Mouse (Mus musculus) midbrain, embryonic 16.5 days (tissue): ENCODE data around the gene Sfr1. TPM values are rescaled to one million over a fixed set of nuclear protein-coding genes. Genes with fewer than 3 reads are reported as not detected.

Experiments used
- ATAC-seq: fragments of 200-750 bp; cut with Nextera tagmentation; 2 replicates; pipeline ENCODE4 v1.8.0; 2017; ENCODE audit warnings: moderate TSS enrichment
- H3K27ac ChIP-seq: fragments of 300-500 bp; sonication (generic); 2 replicates; pipeline ENCODE4 v1.5.1; 2014; ENCODE audit warnings: mild to moderate bottlenecking, low read length, mixed read lengths
- H3K27me3 ChIP-seq: fragments of 300-500 bp; sonication (generic); 2 replicates; pipeline ENCODE4 v1.6.1; 2014; ENCODE audit warnings: low read depth, low read length, mixed read lengths; ENCODE audit not compliant: control insufficient read depth, insufficient read depth
- H3K36me3 ChIP-seq: fragments of 300-500 bp; sonication (generic); 2 replicates; pipeline ENCODE4 v1.6.1; 2014; ENCODE audit warnings: mild to moderate bottlenecking, low read length, moderate library complexity, mixed read lengths; ENCODE audit not compliant: control insufficient read depth, insufficient read depth
- H3K4me1 ChIP-seq: fragments of 300-500 bp; sonication (generic); 2 replicates; pipeline ENCODE4 v1.6.1; 2014; ENCODE audit warnings: mild to moderate bottlenecking, low read length, mixed read lengths; ENCODE audit not compliant: control insufficient read depth, insufficient read depth
- H3K4me2 ChIP-seq: fragments of 300-500 bp; sonication (generic); 2 replicates; pipeline ENCODE4 v1.6.1; 2014; ENCODE audit warnings: mild to moderate bottlenecking, low read length, mixed read lengths
- H3K4me3 ChIP-seq: fragments of 300-500 bp; sonication (generic); 2 replicates; pipeline ENCODE4 v1.5.1; 2014; ENCODE audit warnings: low read depth, mild to moderate bottlenecking, low read length, moderate library complexity, mixed read lengths
- H3K9ac ChIP-seq: fragments of 300-500 bp; sonication (generic); 2 replicates; pipeline ENCODE4 v1.6.1; 2014; ENCODE audit warnings: low read depth, low read length, mixed read lengths
- H3K9me3 ChIP-seq: fragments of 300-500 bp; sonication (generic); replicated peaks from 2 replicates; pipeline ENCODE4 v1.6.1; 2014; ENCODE audit warnings: mild to moderate bottlenecking, low read length, mixed read lengths; ENCODE audit not compliant: control insufficient read depth, poor library complexity, severe bottlenecking
- WGBS: fragments of 180-500 bp; shearing (Covaris S2); extraction: QIAGEN DNeasy Blood & Tissue Kit; methylation state at CpG from one replicate; pipeline ENCODE4 v1.1.7; 2014; 5-methylcytosine and 5-hydroxymethylcytosine counted together
- polyA plus RNA-seq: library from polyadenylated mRNA; unstranded; fragments of >200 nt; fragmentation: Nextera tagmentation; extraction: Ambion mirVana; gene quantifications from 2 replicates; pipeline ENCODE4 v1.2.1, GENCODE M21; 2015

Sfr1 gene
- polyA plus RNA-seq, 1 experiment from 2014 or later = 156 TPM

- H3K9me3 ChIP-seq = no peaks in the 10 kb centered on the region
- no peaks in the 10 kb centered on the region for H3K27me3 ChIP-seq
- H3K4me1 ChIP-seq = peaks cover 9% of the 10 kb centered on the region; the same call in 1 of the 2 replicates
- H3K4me2 ChIP-seq = peak overlapping the region; percentile 72
- peak overlapping the region; percentile 96 for H3K27ac ChIP-seq
- WGBS = 1% methylated on average over 12 of the region's 12 CpGs
- H3K4me3 ChIP-seq = peak overlapping the region; percentile 83
- peak overlapping the region; percentile 78 for H3K9ac ChIP-seq
- peaks cover 18% of the 10 kb centered on the region for H3K36me3 ChIP-seq
- peak; percentile 74 for ATAC-seq
Measured at GRCm38 (mm10) chr19:47730691-47731070, 801 bp upstream of the Sfr1 start.

DNA sequence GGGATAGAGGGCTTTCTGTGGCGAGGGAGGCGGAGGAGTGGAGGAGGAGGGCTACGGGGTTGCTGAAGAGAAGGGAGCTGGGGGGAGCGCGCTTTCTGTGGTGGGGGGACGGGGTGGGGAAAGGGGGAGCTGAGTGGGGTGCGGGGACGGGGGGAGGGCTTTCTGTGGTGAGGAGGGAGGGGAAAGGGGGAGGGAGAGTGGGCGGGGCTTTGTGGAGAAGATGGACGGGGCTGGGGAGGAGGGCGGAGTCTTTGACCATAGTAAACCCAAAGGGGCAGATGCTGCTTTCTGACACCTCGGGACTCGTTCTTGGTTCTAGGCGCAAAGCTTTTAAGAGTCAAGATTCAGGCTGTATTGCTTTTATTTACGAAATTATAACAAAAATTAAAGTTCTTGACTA, 449 bp downstream of the Sfr1 start:
- ATAC-seq = no peak
- Histone ChIP-seq H3K9ac (peak overlapping the region; percentile 78), H3K36me3 (peaks cover 26% of the 10 kb centered on the region), H3K27me3 (no peaks in the 10 kb centered on the region), H3K4me1 (peaks cover 9% of the 10 kb centered on the region; the same call in 1 of the 2 replicates), H3K9me3 (no peaks in the 10 kb centered on the region), H3K4me2 (peak overlapping the region; percentile 59), H3K4me3 (peak overlapping the region; percentile 83), H3K27ac (peak overlapping the region; percentile 96)
- WGBS = 1% methylated on average over 11 of the region's 15 CpGs

- Histone ChIP-seq H3K27me3 (no peaks in the 10 kb centered on the region), H3K9me3 (no peaks in the 10 kb centered on the region), H3K4me3 (no peak overlapping the region), H3K4me1 (no peaks in the 10 kb centered on the region), H3K9ac (no peak overlapping the region), H3K4me2 (no peak overlapping the region), H3K27ac (no peak overlapping the region), H3K36me3 (no peaks in the 10 kb centered on the region)
- WGBS = 100% methylated on average over 2 of the region's 2 CpGs
- ATAC-seq = no peak
Measured at GRCm38 (mm10) chr19:47747072-47747471, 15.6 kb downstream of the Sfr1 start.

DNA sequence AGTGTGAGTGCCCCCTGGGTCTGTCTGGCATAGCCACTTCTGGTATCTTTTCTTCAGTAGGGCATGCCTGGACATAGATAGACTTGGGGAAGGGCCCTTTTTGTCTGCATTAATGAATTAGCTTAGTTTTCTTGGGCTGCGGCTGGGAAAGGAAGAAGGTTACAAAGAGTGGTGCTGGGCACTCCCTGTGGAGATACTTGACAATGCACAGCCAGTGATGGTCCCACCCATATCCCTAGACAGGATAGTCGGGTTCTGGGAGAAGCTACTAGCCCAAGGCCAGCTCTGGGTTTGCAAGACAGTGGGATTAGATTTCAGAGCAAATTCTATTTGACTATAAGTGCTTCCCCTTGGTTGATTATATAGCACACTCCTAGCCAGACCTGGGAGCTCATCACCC, 17.5 kb downstream of the Sfr1 start:
- Histone ChIP-seq H3K4me1 (no peaks in the 10 kb centered on the region), H3K9me3 (no peaks in the 10 kb centered on the region), H3K4me3 (no peak overlapping the region), H3K9ac (no peak overlapping the region), H3K27ac (no peak overlapping the region), H3K36me3 (no peaks in the 10 kb centered on the region), H3K4me2 (no peak overlapping the region), H3K27me3 (no peaks in the 10 kb centered on the region)
- no peak for ATAC-seq
- WGBS = 71% methylated on average over 2 of the region's 2 CpGs

DNA sequence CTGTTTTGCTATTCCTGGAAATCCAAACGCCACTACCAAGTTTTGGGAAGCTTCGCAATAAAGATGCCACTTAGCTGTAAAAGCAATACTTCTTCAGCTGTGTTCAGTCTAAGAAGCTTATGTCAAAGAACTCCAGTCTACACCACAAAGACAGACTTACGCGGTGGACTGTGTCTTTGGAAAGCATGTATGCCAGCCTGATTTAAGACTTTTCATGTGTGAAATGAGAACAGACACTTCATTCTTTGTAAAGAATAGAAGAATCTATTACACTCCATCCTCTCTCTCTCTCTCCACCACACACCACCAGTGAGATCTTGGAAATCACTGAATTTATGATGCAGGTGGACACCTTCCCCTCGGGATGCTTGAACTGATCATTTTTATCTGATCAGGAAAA, 18.9 kb downstream of the Sfr1 start:
- H3K4me2 ChIP-seq = no peak overlapping the region
- H3K27ac ChIP-seq = no peak overlapping the region
- 12% methylated on average over 5 of the region's 5 CpGs for WGBS
- H3K9ac ChIP-seq = no peak overlapping the region
- no peaks in the 10 kb centered on the region for H3K4me1 ChIP-seq
- H3K36me3 ChIP-seq = no peaks in the 10 kb centered on the region
- ATAC-seq = no peak
- H3K4me3 ChIP-seq = no peak overlapping the region
- no peaks in the 10 kb centered on the region for H3K9me3 ChIP-seq
- H3K27me3 ChIP-seq = no peaks in the 10 kb centered on the region

- Histone ChIP-seq H3K4me1 (no peaks in the 10 kb centered on the region), H3K9ac (no peak overlapping the region), H3K4me2 (no peak overlapping the region), H3K36me3 (no peaks in the 10 kb centered on the region), H3K9me3 (no peaks in the 10 kb centered on the region), H3K4me3 (no peak overlapping the region), H3K27me3 (no peaks in the 10 kb centered on the region), H3K27ac (no peak overlapping the region)
- no peak for ATAC-seq
- 94% methylated on average over 9 of the region's 9 CpGs for WGBS
Measured at GRCm38 (mm10) chr19:47752456-47752855, 21.0 kb downstream of the Sfr1 start.

- no peak overlapping the region for H3K4me3 ChIP-seq
- no peaks in the 10 kb centered on the region for H3K36me3 ChIP-seq
- no peak overlapping the region for H3K27ac ChIP-seq
- no peak overlapping the region for H3K4me2 ChIP-seq
- no peaks in the 10 kb centered on the region for H3K4me1 ChIP-seq
- ATAC-seq = no peak
- H3K27me3 ChIP-seq = no peaks in the 10 kb centered on the region
- H3K9me3 ChIP-seq = no peaks in the 10 kb centered on the region
- H3K9ac ChIP-seq = no peak overlapping the region
- WGBS = 92% methylated on average over 4 of the region's 4 CpGs
Measured at GRCm38 (mm10) chr19:47753921-47754320, 22.4 kb downstream of the Sfr1 start.

- 94% methylated on average over 9 of the region's 9 CpGs for WGBS
- ATAC-seq = no peak
- H3K9me3 ChIP-seq = no peaks in the 10 kb centered on the region
- no peak overlapping the region for H3K4me2 ChIP-seq
- H3K9ac ChIP-seq = no peak overlapping the region
- no peaks in the 10 kb centered on the region for H3K4me1 ChIP-seq
- H3K4me3 ChIP-seq = no peak overlapping the region
- no peaks in the 10 kb centered on the region for H3K27me3 ChIP-seq
- no peak overlapping the region for H3K27ac ChIP-seq
- no peaks in the 10 kb centered on the region for H3K36me3 ChIP-seq
Measured at GRCm38 (mm10) chr19:47754931-47755330, 23.4 kb downstream of the Sfr1 start.

DNA sequence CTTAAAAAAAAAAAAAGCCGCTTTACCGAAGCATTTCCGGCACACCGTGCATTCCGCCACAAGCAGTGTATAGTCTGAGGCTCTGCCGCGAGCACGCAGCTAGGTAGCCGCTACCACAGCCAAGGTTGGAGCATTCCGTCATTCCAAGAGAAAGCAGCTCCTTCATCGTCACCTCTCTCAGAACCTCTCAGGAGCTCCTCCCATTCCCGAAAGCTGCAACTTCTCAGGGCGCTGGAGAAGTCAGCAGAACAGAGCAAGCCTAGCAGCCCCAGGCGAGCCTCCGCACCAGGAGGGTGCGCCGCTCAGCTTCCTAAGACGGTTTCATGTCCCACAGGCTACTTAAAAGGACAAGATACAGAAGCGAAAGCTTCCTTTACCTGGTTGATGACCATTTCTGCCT, 24.1 kb downstream of the Sfr1 start:
- no peak for ATAC-seq
- H3K36me3 ChIP-seq = no peaks in the 10 kb centered on the region
- no peaks in the 10 kb centered on the region for H3K4me1 ChIP-seq
- 76% methylated on average over 19 of the region's 19 CpGs for WGBS
- no peak overlapping the region for H3K4me2 ChIP-seq
- no peaks in the 10 kb centered on the region for H3K27me3 ChIP-seq
- H3K4me3 ChIP-seq = no peak overlapping the region
- no peak overlapping the region for H3K9ac ChIP-seq
- H3K9me3 ChIP-seq = no peaks in the 10 kb centered on the region
- no peak overlapping the region for H3K27ac ChIP-seq

DNA sequence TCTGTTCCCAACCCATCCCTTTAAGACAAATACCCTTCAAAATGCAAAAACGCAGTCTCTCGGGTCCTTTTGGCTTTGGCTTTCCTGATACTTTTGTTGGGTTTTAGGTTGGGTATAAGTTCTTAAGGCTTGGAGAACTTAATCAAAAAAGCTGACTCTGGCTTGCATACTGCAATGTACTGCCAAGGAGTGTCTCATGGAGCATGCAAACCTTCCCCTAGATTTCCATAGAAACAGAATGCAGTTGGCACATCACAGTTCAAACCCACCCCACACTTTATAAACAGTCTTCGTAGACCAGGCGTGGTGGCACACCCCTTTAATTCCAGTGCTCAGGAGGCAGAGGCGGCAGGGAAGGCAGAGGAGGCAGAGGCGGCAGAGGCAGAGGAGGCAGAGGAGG, 46.4 kb downstream of the Sfr1 start:
- no peak for ATAC-seq
- Histone ChIP-seq H3K4me3 (no peak overlapping the region), H3K9ac (no peak overlapping the region), H3K4me2 (no peak overlapping the region), H3K9me3 (no peaks in the 10 kb centered on the region), H3K27ac (no peak overlapping the region), H3K27me3 (no peaks in the 10 kb centered on the region), H3K4me1 (no peaks in the 10 kb centered on the region), H3K36me3 (no peaks in the 10 kb centered on the region)
- WGBS = 81% methylated on average over 6 of the region's 6 CpGs
